Mouse (Mus musculus) left cerebral cortex, postnatal 10 days (tissue): Measurements from ENCODE around the gene Hnrnpul1. TPM values are rescaled to one million over a fixed set of nuclear protein-coding genes. Genes with fewer than 3 reads are reported as not detected.
A peak's percentile ranks its signal among the peaks of the same experiment; 100 is the strongest.

Experiments
- DNase-seq, 2 experiments: peaks; one replicate each; pipeline ENCODE4 v3.0.0; 2021 to 2022; ENCODE audit warnings: low spot score in 2 of 2, mixed read lengths in 1 of 2; ENCODE audit errors: extremely low spot score in 1 of 2
- intact Hi-C: fragments of 180-260 bp; cut with DNase I; formaldehyde crosslinking; loops from one replicate; pipeline ENCODE4 v1.15.1; 2025
- total RNA-seq, 2 experiments: library from RNA; stranded (reverse); gene quantifications; 2 replicates each; pipeline ENCODE4 v1.2.3; 2021

The Hnrnpul1 gene
- total RNA-seq, 2 experiments from 2014 or later, result 116 to 117 TPM

DNA sequence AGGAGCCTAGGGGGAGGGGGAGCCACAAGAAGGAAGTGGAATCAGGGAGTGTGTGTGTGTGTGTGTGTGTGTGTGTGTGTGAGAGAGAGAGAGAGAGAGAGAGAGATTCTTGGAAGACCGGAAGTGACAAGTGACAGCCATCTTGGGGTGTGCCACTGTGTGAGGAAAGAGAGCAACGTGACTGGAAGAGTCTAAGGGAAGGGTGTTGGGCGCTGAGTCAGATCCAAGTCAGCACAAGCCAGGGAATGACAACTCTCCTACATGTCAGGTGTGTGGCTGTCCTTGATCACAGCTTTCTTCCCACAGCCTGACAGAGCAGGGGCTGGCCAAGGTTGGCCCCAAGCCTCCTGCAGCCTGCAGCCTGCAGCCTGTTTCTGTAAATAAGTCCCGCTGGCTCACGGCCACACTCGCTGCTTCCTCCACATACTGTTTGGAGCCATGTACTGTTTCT is 48.7 kb downstream of the Hnrnpul1 start:
- intact Hi-C loops, result no loop called here
- peak in 1 of 2 experiments; percentile 74 for DNase-seq

GRCm38 (mm10) chr7:25704716-25705364 is 49.7 kb downstream of the Hnrnpul1 start:
- peak in 1 of 2 experiments; percentile 53 for DNase-seq
- intact Hi-C loops, result no loop called here

DNA sequence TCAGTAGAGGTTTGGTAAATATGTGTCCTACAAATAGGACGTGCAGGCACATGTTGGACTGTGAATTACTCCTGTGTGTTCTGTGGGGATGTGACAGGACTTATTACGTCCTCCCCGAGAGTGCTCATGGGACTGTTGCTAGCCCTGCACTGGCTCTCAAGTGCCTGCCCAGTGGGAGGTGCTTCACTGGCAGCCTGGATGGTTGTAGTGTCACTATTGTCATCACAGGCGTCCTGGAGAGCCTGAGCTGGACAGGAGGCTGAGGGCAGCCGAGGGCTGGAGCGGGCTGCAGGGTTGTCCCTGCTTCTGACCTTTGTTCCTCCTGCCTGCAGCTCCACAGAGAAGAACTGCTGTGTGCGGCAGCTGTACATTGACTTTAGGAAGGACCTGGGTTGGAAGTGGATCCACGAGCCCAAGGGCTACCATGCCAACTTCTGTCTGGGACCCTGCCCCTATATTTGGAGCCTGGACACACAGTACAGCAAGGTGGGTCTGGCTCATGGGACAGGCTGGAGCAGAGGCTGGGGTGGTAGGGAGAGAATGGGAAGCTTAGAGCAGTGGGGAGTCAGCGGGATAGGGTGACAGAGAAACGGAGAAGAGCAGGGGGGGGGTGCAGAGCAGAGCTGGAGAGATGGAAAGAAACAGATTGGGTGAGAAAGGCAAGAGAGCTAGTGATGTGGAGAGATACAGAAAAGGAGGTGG is 50.6 kb downstream of the Hnrnpul1 start:
- DNase-seq, result peak in 1 of 2 experiments; percentile 53
- intact Hi-C loops, result no loop called here

GRCm38 (mm10) chr7:25702350-25702749 is 52.2 kb downstream of the Hnrnpul1 start:
- no peak for DNase-seq
- intact Hi-C loops, result no loop called here

DNA sequence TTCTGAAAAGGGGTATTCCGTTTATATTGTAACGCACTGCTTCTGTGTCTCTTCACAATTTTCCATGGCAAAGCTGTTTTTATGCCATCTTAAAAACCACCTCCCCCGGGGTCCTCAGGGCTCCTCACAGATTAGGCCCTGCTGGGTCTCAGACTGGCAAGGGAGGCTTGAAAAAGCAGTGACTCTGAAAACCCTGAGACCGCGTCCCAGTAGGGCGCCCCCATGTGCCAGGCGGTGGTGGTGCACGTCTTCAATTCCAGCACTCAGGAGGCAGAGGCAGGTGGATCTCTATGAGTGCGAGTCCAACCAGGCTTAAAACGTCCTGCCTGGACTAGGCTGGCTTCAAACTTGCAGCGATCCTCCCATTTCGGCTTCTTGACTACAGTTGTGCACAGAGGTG is 53.8 kb downstream of the Hnrnpul1 start:
- DNase-seq, result no peak
- intact Hi-C loops, result no loop called here

DNA sequence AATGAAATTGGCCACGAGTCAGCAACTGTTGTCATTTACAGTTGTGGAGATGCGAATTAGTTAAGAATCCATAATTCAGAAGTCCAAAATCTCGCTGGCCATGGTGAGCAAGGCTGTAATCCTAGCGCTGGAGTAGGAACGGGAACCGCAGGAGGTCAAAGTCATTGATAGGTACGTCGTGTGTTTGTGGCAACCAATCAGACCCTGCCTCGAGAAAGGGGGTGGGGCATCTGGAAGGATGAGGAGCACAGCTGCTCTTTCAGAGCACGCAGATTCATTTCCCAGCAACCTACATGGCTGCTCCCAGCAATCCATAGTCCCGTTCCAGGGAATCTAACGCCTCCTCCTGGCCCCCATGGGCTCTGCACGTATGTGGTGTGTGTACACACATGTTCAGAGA is 54.7 kb downstream of the Hnrnpul1 start:
- intact Hi-C loops, result no loop called here
- DNase-seq, result no peak

- intact Hi-C loops, result no loop called here
- no peak for DNase-seq
Observed at GRCm38 (mm10) chr7:25694104-25694503, 60.5 kb downstream of the Hnrnpul1 start.

DNA sequence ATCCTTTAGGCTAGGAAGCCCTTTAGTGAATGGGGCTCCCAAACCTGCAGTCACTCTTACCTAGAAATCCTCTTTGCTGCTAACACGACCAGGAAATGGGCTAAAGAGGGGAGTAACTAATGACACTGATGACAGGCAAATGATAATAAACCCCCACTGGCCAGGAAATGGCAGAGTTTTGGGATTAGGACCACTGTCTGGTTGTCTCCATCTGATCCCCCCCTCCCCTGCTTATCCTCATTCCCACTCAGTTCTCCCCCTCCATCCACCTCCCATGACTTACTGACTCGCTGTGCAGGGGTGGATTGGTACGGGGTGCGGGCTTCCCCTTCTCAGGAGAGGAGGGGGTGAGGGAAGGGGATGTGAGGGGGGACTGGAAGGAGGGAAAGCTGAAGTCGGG is 64.5 kb downstream of the Hnrnpul1 start:
- DNase-seq, result no peak
- intact Hi-C loops, result no loop called here

DNA sequence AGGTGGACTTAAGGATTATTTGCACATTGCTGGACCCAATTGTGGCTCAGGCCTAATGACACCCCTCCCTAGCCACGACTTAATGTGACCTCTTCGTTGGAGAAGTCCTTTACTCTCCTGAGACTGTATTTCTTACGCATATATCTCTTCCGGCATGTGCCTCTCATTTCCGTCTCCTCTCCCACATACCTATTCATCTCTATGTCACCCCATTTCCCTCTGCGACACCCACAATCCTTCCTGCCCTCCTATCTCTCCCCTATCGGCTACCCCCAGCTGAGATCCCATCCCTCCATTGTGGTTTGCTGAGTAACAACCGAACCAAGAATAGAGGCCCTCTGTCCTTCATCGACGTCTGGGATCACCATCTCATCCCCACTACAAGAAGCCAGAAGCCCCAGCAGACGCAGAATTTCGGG is 64.9 kb downstream of the Hnrnpul1 start:
- no peak for DNase-seq
- intact Hi-C loops, result no loop called here

GRCm38 (mm10) chr7:25688810-25689586 is 65.6 kb downstream of the Hnrnpul1 start:
- intact Hi-C loops, result no loop called here

GRCm38 (mm10) chr7:25687811-25688401 is 66.7 kb downstream of the Hnrnpul1 start:
- intact Hi-C loops, result no loop called here

More at GRCm38 (mm10) chr7:25688810-25689586, 65.6 kb downstream of the Hnrnpul1 start:
- DNase-seq, result peak in 1 of 2 experiments; percentile 90

DNA sequence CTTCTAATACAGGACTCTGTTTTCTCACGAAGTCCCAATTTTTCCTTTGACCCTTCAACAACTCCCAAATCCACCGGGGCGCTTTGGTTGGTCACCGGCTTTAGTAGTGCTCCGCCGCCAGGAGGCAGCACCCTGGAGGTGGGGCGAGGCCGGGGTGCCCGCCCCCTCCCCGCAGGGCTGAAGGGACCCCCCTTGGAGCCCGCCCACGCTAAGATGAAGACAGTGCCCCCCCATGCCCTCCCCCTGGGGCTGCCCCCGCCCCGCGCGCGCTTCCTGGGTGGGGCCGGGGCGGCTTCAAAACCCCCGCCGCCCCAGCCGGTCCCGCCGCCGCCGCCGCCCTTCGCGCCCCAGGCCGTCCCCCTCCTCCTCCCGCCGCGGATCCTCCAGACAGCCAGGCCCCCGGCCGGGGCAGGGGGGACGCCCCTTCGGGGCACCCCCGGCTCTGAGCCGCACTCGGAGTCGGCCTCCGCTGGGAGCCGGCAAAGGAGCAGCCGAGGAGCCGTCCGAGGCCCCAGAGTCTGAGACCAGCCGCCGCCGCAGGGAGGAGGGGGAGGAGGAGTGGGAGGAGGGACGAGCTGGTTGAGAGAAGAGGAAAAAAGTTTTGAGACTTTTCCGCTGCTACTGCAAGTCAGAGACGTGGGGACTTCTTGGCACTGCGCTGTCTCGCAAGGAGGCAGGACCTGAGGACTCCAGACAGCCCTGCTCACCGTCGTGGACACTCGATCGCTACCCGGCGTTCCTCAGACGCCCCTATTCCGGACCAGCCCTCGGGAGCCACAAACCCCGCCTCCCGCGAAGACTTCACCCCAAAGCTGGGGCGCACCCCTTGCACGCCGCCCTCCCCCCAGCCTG is 67.7 kb downstream of the Hnrnpul1 start, which contains the start of gene Tgfb1:
TSS of gene Tgfb1 (plus strand) at position 323 of the 852 bp plus-strand sequence.
- peak in 1 of 2 experiments; percentile 82 for DNase-seq
- intact Hi-C loops, result no loop called here

More at GRCm38 (mm10) chr7:25687811-25688401, 66.7 kb downstream of the Hnrnpul1 start:
- peak in 1 of 2 experiments; percentile 74 for DNase-seq

DNA sequence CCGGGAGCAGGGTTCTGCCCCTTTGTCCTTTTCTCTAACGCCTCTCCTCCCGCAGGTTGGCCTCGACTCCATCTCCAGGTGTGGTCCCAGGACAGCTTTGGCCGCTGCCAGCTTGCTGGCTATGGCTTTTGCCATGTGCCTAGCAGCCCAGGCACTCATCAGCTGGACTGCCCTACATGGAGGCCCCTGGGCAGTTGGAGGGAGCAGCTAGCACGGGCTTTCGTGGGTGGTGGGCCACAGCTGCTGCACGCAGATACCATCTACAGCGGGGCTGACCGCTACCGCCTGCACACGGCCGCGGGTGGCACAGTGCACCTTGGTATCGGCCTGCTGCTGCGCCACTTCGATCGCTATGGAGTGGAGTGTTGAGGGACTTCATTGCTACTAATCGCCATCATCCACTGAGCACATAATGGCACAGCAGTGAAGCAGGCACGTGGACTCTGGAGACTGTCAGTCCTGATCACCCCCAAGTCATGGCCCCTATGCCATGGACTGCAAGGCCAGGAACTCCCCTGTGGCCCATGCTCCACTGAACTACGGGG is 68.6 kb downstream of the Hnrnpul1 start:
- DNase-seq, result no peak
- intact Hi-C loops, result no loop called here

GRCm38 (mm10) chr7:25684659-25685058 is 69.9 kb downstream of the Hnrnpul1 start:
- no peak for DNase-seq
- intact Hi-C loops, result no loop called here

GRCm38 (mm10) chr7:25683474-25684180 is 70.9 kb downstream of the Hnrnpul1 start:
- no peak for DNase-seq
- intact Hi-C loops, result no loop called here

DNA sequence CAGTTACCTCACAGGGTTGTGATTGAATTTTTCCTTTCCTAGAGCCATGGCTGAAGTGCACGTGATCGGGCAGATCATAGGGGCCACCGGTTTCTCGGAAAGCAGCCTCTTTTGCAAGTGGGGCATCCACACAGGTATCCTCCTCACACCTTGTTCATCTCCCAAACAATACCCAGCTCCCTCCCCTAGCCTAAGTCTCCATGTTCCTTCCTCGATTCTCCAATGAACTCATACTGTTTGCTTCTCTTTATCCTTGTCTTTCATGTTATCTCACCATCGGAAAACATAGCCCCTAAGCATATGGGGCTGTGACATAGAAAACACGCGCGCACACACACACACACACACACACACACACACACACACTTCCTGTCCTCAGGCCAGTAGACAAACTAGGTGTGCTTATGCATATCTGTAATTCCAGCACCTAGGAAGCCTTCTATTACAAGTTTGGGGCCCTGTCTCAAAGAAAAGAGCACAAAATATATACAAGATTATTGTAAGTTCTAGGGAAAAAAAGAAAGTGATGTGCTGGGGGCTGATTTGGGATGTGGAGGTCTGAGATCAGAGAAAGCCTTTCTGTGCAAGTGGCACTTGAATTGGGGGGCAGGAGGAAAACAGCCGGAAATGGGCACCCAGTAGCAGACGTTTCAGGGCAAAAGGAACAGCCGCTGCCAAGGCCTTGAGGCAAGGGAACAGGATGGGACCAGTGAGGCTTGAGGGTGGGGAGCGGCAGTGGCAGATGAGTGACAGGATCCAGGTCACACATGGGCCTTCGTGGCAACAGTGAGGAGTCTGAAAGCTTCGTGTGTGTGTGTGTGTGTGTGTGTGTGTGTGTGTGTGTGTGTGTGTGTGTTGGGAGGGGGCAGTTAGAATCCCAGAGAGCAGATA is 73.0 kb downstream of the Hnrnpul1 start:
- intact Hi-C loops, result no loop called here
- no peak for DNase-seq
